Mouse (Mus musculus) brain, embryonic 14.5 days (tissue): Measurements from ENCODE around the gene Dmpk.

ENCODE experiments used
- CTCF ChIP-seq: fragments of 200-500 bp; IDR thresholded peaks from 2 replicates; pipeline ENCODE4 v1.5.1; 2012; ENCODE audit warnings: inconsistent platforms, mild to moderate bottlenecking, moderate library complexity, borderline replicate concordance; ENCODE audit not compliant: insufficient read depth, insufficient read length; ENCODE audit errors: extremely low read depth
- POLR2A ChIP-seq: fragments of 200-500 bp; IDR thresholded peaks from 2 replicates; pipeline ENCODE4 v1.6.1; 2012; ENCODE audit warnings: mild to moderate bottlenecking, inconsistent platforms, borderline replicate concordance; ENCODE audit not compliant: poor library complexity, insufficient read depth, insufficient read length, severe bottlenecking; ENCODE audit errors: extremely low read depth

DNA sequence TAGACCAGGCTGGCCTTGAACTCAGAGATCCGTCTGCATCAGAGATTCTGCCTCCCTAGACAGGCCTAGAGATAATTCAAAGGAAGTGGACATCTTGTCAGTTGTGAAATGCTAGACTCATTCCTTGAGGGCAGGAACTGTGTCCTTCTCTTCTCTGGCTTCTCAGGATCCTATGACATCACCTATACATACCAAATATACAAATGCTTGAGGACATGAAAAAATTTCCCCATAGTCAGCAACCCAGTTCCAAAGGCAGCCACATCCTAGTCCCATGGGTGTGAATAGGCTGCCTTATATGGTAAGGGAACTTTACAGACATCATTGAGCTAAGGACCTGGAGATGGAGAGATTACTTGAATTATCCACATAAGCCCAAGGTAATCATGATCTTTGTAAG lies 25.9 kb downstream of the Dmpk start:
- no peak for TF ChIP-seq POLR2A
- TF ChIP-seq CTCF: no peak
